Mouse (Mus musculus) midbrain, embryonic 16.5 days (tissue): ENCODE results near the gene Spcs2. TPM values are rescaled to one million over a fixed set of nuclear protein-coding genes. Genes with fewer than 3 reads are reported as not detected.

Source experiments
- ATAC-seq: fragments of 200-750 bp; cut with Nextera tagmentation; 2 replicates; pipeline ENCODE4 v1.8.0; 2017; ENCODE audit warnings: moderate TSS enrichment
- H3K27ac ChIP-seq: fragments of 300-500 bp; sonication (generic); 2 replicates; pipeline ENCODE4 v1.5.1; 2014; ENCODE audit warnings: mild to moderate bottlenecking, low read length, mixed read lengths
- H3K27me3 ChIP-seq: fragments of 300-500 bp; sonication (generic); 2 replicates; pipeline ENCODE4 v1.6.1; 2014; ENCODE audit warnings: low read depth, low read length, mixed read lengths; ENCODE audit not compliant: control insufficient read depth, insufficient read depth
- H3K36me3 ChIP-seq: fragments of 300-500 bp; sonication (generic); 2 replicates; pipeline ENCODE4 v1.6.1; 2014; ENCODE audit warnings: mild to moderate bottlenecking, low read length, moderate library complexity, mixed read lengths; ENCODE audit not compliant: control insufficient read depth, insufficient read depth
- H3K4me1 ChIP-seq: fragments of 300-500 bp; sonication (generic); 2 replicates; pipeline ENCODE4 v1.6.1; 2014; ENCODE audit warnings: mild to moderate bottlenecking, low read length, mixed read lengths; ENCODE audit not compliant: control insufficient read depth, insufficient read depth
- H3K4me2 ChIP-seq: fragments of 300-500 bp; sonication (generic); 2 replicates; pipeline ENCODE4 v1.6.1; 2014; ENCODE audit warnings: mild to moderate bottlenecking, low read length, mixed read lengths
- H3K4me3 ChIP-seq: fragments of 300-500 bp; sonication (generic); 2 replicates; pipeline ENCODE4 v1.5.1; 2014; ENCODE audit warnings: low read depth, mild to moderate bottlenecking, low read length, moderate library complexity, mixed read lengths
- H3K9ac ChIP-seq: fragments of 300-500 bp; sonication (generic); 2 replicates; pipeline ENCODE4 v1.6.1; 2014; ENCODE audit warnings: low read depth, low read length, mixed read lengths
- H3K9me3 ChIP-seq: fragments of 300-500 bp; sonication (generic); replicated peaks from 2 replicates; pipeline ENCODE4 v1.6.1; 2014; ENCODE audit warnings: mild to moderate bottlenecking, low read length, mixed read lengths; ENCODE audit not compliant: control insufficient read depth, poor library complexity, severe bottlenecking
- WGBS: fragments of 180-500 bp; shearing (Covaris S2); extraction: QIAGEN DNeasy Blood & Tissue Kit; methylation state at CpG from one replicate; pipeline ENCODE4 v1.1.7; 2014; 5-methylcytosine and 5-hydroxymethylcytosine counted together
- polyA plus RNA-seq: library from polyadenylated mRNA; unstranded; fragments of >200 nt; fragmentation: Nextera tagmentation; extraction: Ambion mirVana; gene quantifications from 2 replicates; pipeline ENCODE4 v1.2.1, GENCODE M21; 2015

Gene Spcs2
- polyA plus RNA-seq, 1 experiment from 2014 or later, result 286 TPM

GRCm38 (mm10) chr7:99834314-99834853 lies 28.9 kb downstream of the Spcs2 start:
- Histone ChIP-seq H3K4me1 (no peaks in the 10 kb centered on the region), H3K27ac (no peak overlapping the region), H3K27me3 (no peaks in the 10 kb centered on the region), H3K4me3 (no peak overlapping the region), H3K4me2 (no peak overlapping the region), H3K9me3 (no peaks in the 10 kb centered on the region), H3K9ac (no peak overlapping the region), H3K36me3 (peaks cover 15% of the 10 kb centered on the region)
- no peak for ATAC-seq
- 88% methylated on average over 5 of the region's 5 CpGs for WGBS

DNA sequence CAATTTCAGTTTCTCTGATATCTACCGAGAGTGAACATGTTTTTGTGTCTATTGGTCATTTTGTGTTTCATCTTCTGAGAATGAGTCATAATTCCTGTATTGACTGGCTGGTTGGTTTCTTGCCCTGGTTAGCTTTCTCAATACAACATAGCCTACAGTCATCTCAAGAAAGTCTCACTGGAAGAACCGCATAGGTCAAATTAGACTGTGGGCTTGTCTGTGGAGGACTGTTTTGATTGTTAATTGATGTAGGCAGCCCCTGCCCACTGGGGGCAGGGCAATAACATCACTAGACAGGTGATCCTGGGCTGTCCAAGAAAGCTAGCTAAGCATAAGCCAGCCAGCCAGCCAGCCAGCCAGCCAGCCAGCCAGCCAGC lies 29.4 kb downstream of the Spcs2 start:
- Histone ChIP-seq H3K4me1 (no peaks in the 10 kb centered on the region), H3K36me3 (peaks cover 11% of the 10 kb centered on the region), H3K9ac (no peak overlapping the region), H3K4me2 (no peak overlapping the region), H3K9me3 (no peaks in the 10 kb centered on the region), H3K4me3 (no peak overlapping the region), H3K27ac (no peak overlapping the region), H3K27me3 (no peaks in the 10 kb centered on the region)
- 88% methylated on average over 2 of the region's 2 CpGs for WGBS
- ATAC-seq, result no peak

DNA sequence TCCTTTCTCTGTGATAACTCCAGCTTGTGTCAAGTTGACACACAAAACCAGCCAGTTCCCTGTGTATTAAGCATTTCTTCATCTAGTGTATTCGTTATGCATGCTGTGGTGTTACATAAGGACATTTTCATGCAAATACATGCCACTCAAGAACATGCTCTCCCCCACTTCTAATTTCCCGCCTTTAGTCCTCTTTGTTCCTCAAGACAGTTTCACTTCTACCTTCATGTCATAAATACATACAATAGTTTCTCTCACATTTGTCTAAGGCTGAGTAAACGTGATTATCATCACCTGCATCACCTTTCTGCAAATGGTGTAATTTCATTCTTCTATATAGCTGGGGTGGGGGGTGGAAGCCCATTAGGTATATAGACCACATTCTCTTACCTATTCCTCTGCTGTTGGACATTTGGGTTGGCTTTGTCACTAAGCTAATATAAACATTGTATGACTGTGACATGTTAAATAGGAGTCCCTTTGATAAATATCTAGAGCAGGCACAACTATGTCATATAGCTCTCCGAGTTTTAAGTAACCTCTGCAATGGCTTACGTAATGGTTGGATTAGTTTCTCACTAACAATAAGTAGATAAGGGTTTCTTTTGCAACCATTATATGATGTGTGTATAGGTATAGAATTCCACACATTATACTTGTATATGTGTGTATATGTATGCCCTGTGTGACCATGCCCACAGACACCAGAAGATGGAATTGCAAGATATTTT lies 30.0 kb downstream of the Spcs2 start:
- Histone ChIP-seq H3K4me3 (no peak overlapping the region), H3K4me1 (no peaks in the 10 kb centered on the region), H3K4me2 (no peak overlapping the region), H3K9me3 (no peaks in the 10 kb centered on the region), H3K27me3 (no peaks in the 10 kb centered on the region), H3K36me3 (peaks cover 9% of the 10 kb centered on the region), H3K27ac (no peak overlapping the region), H3K9ac (no peak overlapping the region)
- 86% methylated on average over 5 of the region's 5 CpGs for WGBS
- no peak for ATAC-seq

DNA sequence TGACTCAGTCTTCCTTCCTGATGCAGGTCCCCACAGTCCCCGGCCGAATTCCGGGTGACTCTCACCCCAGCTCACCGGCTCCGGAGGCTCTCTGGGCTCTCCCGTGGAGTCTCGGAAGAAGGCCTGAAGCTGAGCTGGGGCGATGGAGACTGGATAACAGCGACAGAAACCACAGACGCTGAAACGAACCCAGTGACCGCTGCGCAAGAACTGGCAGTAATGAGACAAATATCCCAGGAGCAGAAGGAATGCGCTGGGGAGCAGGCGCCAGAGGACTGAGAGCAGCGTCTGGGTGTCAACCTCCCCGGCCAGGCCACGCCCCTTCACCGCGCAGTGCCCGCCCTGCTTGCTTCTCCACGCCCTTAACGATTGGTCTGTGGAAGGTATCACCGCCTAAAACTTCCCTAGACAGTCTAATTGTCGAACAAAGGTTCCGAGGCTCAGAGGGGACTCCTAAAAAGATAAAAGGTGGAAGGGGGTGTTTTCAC lies 35.1 kb downstream of the Spcs2 start, which contains the start of gene Neu3:
Gene Neu3, minus strand, starts transcription at position 335 of the 488 bp plus-strand sequence.
- H3K4me2 ChIP-seq, result peak within 1 kb of the TSS; percentile 68
- no peaks in the 10 kb centered on the region for H3K9me3 ChIP-seq
- no peaks in the 10 kb centered on the region for H3K27me3 ChIP-seq
- WGBS, result under 1% methylated on average over 26 of the region's 26 CpGs
- no peaks in the 10 kb centered on the region for H3K36me3 ChIP-seq
- peak within 1 kb of the TSS; percentile 55 for H3K9ac ChIP-seq
- peak; percentile 98 for ATAC-seq
- peak within 1 kb of the TSS; percentile 40 for H3K4me3 ChIP-seq
- H3K27ac ChIP-seq, result peak within 1 kb of the TSS; percentile 28; the same call in 1 of the 2 replicates
- H3K4me1 ChIP-seq, result no peaks in the 10 kb centered on the region

- Histone ChIP-seq H3K4me2 (no peak overlapping the region), H3K9me3 (no peaks in the 10 kb centered on the region), H3K27ac (no peak overlapping the region), H3K4me3 (no peak overlapping the region), H3K36me3 (no peaks in the 10 kb centered on the region), H3K9ac (no peak overlapping the region), H3K4me1 (no peaks in the 10 kb centered on the region), H3K27me3 (no peaks in the 10 kb centered on the region)
- WGBS, result 68% methylated on average over 6 of the region's 6 CpGs
- no peak for ATAC-seq
Observed at GRCm38 (mm10) chr7:99826096-99826495, 37.2 kb downstream of the Spcs2 start.

- H3K4me3 ChIP-seq, result no peak overlapping the region
- H3K9me3 ChIP-seq, result no peaks in the 10 kb centered on the region
Observed at GRCm38 (mm10) chr7:99825511-99825910, 37.8 kb downstream of the Spcs2 start.

GRCm38 (mm10) chr7:99824649-99825483 lies 38.4 kb downstream of the Spcs2 start:
- H3K4me3 ChIP-seq, result no peak overlapping the region
- no peaks in the 10 kb centered on the region for H3K36me3 ChIP-seq
- H3K4me1 ChIP-seq, result no peaks in the 10 kb centered on the region
- 89% methylated on average over 16 of the region's 16 CpGs for WGBS
- no peak overlapping the region for H3K9ac ChIP-seq
- ATAC-seq, result no peak
- H3K27ac ChIP-seq, result no peak overlapping the region
- no peak overlapping the region for H3K4me2 ChIP-seq
- no peaks in the 10 kb centered on the region for H3K9me3 ChIP-seq
- no peaks in the 10 kb centered on the region for H3K27me3 ChIP-seq

More at GRCm38 (mm10) chr7:99825511-99825910, 37.8 kb downstream of the Spcs2 start:
- 82% methylated on average over 9 of the region's 9 CpGs for WGBS
- Histone ChIP-seq H3K27me3 (no peaks in the 10 kb centered on the region), H3K36me3 (no peaks in the 10 kb centered on the region), H3K4me1 (no peaks in the 10 kb centered on the region), H3K4me2 (no peak overlapping the region), H3K9ac (no peak overlapping the region), H3K27ac (no peak overlapping the region)
- no peak for ATAC-seq

DNA sequence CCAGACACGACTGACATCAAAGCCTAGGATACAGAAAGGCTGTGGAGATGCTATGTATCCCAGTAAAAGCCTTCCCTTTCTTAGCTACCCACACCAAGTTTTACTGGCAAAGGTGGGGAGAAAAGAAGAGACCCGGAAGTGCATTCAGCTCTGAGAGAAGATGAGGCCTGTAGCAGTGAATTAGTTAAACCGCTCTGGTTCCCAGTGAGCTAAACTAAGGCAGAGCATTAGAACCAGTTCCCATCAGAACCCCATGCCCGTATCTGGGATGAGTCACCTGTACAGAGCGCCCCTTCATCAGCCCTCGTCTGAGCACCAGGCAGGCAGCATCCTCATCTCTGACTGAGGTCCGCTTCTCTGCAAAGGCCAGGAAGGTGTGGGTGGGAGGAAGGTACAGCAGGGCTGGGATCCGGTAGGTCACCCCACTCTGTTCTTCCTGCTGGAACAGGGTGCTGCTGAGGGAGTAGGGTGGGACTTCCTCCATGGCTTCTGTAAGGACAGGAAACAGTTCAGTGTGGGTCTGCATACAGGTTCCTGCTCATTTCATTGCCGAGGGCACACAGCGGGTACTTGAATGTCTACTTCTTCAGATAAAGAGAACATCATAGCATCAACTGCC lies 40.1 kb downstream of the Spcs2 start:
- Histone ChIP-seq H3K4me3 (no peak overlapping the region), H3K9me3 (no peaks in the 10 kb centered on the region), H3K4me2 (no peak overlapping the region), H3K9ac (no peak overlapping the region), H3K36me3 (no peaks in the 10 kb centered on the region), H3K27ac (no peak overlapping the region), H3K4me1 (no peaks in the 10 kb centered on the region), H3K27me3 (no peaks in the 10 kb centered on the region)
- WGBS, result 92% methylated on average over 10 of the region's 10 CpGs
- no peak for ATAC-seq
